Mouse (Mus musculus): ENCODE results near the gene Fer. TPM values are rescaled to one million over a fixed set of nuclear protein-coding genes. Genes with fewer than 3 reads are reported as not detected.

Fer gene
- total RNA-seq, 2 experiments from 2014 or later: 16.4 TPM

DNA sequence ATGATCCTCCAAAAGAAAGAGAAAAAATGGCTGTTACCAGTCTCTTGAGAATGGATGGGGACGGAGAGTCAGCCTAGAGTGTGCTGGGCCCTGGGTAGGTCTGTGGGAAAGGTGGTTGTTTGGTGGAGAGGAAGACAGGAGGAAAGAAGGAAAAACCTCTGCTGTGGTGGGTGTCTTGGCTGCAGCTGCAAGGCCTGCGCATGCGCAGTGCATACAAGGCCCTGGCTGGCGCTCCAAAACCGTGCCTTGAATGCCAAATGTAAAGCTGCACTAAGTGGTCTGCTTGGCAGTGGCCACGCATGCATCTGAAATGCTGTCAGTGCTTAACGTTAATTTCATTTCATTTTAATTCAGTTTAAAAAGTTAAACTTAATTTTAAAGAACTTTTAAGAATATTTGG is 214.5 kb downstream of the Fer start:
- DNase-seq (ENCODE audit: low spot score in 2 of 2): no peak

DNA sequence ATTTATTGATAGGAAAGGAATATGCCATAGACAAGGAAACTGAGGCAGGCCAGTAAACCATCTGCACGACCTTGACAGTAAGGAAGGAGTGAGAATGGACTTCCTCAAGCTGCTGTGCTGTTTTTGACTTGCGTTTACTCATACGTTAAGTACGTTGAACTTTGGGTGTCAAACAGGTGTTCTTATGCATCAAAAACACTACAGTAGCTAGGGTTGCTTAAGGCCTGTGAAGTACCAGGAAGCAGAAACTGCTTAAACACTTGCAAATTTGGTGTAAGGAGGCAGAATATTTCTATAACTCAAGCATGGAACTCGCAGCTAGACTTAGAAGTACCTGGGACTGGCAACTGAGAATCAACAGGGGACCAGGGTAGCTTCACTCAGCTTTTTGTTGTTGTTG is 221.9 kb downstream of the Fer start:
- DNase-seq (ENCODE audit: low spot score in 2 of 2): no peak

DNA sequence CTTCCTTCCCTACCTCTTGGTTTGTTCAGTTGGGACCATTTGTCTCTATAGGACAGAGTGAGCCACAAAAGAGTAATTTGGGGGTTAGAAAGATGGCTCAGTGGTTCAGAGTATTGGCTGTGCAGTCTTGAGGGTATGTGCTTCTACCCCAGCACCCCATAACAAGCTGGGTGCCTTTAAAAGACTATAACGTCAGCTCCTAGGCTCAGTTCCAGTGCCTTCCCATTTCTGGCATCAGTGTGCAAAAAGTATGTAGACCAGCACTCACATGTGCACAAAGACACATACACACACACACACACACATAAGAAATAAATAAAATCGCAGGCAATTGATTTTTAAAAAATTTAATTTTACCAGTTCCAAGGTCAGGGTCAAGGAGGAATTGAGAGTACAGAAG is 222.6 kb downstream of the Fer start:
- no peak for DNase-seq (ENCODE audit: low spot score in 2 of 2)

DNA sequence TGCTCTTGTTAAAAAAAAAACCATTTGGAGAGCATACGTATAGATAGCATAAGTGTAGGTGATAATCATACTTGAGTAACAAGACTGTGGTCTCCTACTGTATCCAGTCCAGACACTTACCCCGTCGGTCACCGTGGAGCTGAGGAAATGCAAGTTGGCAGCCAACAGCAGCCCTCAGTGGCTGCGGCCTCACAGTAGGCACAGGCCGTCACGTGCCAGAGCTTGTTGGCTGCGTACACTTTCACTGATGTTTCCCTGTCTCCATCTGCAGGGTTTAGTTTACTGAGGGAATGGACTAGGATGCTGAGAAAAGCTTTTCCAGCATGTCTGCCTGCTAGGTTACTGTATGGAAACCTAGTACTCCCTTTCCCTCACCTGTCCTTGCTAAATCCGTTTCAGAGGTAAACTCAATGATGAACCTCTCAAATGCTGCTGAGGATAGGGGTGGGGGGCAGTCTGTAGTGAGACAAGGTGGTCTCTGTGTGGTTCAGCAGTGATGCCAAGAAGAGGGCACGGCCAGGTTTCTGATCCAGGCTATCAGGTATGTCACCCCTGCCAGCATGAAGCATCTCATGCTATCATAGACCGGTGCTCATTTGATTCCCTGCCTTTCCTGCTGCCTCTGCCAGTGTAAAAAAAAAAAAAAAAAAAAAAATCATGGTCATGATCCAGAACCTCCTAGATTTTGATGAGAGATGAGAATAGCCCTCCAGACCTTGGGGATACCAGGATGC is 224.2 kb downstream of the Fer start:
- DNase-seq (ENCODE audit: low spot score in 2 of 2): no peak

DNA sequence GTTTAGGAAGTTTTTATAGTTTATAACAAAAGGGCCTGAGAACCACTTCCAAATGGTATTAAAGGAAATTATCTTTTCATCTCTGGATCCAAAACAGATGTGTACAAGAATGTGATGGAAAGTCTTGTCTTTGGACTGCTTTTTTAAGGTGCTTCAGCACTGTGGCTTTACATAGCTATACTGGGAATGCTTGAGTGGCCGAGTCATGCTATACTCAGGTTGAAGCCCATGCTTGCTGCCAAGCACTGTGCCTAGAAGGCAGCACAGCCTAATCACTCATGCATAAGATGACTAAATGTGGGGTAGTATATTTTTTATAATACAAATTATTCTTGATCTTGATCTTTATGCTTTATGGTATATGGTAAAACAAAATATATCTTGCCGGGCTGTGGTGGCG is 225.0 kb downstream of the Fer start:
- DNase-seq (ENCODE audit: low spot score in 2 of 2): no peak

DNA sequence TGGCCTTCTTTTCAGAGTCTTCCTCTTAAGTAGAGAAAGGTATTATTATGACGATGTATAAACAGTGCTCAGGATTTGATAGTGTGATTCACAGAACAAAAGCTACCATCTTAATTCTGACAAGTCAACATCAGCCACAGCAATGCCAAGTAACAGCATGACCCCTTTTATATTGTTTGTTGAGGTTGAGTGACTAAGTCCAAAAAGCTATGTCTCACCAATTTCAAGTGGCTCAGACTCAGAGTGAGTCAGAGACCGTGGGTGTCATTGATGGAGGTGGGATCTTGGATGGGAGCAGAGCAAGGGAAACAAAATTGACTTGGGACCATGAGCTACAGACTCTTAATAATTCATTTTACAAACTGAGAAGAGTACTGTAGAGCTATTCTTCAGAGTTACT is 230.9 kb downstream of the Fer start:
- no peak for DNase-seq (ENCODE audit: low spot score in 2 of 2)

DNA sequence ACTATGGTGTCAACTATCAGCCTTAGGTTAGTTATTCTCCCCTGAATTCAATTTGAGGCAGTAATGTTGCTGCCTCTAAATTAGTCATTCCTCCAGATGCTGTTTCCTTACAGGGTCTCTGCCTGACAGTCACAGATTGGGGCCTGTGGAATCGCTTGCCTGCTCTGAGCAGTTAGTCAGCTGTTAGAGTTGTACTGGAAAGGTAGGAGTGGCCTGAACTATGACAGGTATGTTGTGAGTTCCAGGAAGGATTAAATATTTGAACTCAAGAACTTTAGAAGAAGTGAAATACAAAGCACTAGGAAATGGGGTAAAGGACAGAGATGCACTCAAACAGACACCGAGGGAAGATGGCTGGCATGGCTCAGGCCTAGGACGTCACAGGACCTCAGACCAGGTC is 233.9 kb downstream of the Fer start:
- DNase-seq (ENCODE audit: low spot score in 2 of 2): no peak

DNA sequence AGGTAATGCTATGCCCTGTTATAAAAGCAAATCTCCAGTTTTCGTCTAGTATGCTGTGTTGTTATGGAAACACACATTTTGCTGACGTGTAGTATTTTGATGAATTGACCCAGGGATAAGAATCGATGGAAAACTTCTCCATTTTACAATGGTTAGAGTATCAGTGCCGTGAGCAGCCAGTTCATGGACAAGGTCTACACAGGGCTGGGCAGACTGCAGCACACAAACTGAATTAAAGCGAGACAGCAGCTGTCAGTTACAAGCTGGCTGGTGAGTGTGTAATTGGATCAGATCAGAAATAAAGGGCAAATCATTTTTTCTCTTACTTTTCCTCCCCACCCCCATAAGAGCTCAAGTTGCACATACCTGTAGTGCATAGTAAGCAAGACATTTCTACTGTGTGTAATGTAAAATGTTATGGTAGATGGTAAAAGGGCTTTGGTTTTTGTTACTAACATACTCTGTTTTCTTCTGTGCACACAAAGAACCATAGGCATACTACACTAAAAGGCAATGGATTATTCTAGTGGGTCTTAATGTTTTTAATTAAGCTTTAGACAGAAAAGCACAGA is 235.0 kb downstream of the Fer start:
- no peak for DNase-seq (ENCODE audit: low spot score in 2 of 2)

DNA sequence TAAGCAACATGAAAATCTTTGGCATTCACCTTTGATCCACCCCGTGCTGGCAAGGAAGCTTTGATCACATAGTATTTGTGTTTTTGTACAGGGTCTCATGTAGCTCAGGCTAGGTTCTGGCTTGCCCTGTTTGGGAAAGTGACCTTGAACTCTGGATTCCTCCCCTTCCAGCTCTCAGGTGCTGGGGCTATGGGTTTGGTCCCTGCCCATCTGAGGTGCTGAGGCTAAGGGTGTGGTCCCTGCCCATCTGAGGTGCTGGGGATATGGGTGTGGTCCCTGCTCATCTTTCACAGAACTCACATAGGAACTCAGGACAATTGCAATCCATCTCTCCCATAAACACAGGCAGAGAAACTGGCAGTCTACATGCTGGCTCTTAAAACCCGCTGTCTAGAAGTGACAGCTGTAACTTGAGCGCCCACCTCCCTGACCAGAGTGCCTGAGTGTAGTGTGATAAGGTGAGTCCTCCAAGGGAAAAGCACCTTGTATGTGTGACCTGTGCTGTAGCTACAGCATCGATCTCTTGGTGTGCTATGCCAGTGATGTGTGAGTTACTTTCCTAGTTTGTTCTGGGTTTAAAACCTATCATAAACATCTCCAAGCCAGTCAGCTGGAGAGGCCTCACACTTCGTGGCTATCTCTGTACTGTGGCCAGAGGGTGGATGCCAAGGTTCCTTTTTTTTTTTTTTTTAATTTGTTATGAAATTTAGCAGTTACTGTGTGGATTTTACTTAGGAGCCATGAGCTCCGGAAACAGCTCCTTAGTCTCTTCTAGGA is 236.7 kb downstream of the Fer start:
- DNase-seq (ENCODE audit: low spot score in 2 of 2): no peak

DNA sequence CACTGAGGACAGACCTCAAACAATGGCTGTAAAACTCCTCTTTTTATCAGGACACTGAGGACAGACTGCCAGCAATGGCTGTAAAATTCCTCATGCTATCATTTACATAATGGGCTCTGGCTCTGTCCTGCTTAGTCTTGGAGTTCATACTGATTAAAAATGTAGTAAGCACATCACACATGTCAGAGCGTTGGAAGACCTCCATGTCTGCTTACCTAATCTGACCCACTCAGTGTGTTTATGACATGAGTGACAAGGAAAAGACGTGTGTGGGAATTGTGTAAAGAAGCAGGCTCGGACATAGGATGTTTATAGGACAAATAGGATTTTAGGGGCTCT is 237.3 kb downstream of the Fer start:
- no peak for DNase-seq (ENCODE audit: low spot score in 2 of 2)

DNA sequence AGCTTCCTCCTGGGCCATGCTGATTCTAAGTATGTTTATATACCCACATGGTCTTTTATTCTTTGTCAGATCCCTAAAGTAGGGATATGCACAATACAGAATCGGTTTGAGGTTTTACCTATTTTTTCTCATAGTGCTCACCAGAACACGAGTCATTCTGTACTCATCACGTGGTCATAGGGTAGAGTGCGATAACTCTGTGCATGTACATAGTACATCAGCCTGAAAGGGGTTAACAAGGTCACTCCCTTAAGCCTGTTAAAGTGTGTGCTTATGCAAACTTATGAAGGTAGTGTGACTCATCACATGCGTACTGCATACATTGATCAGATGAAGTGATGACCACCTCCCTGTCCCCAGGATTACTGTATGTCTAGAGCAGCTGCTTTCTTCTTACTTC is 245.9 kb downstream of the Fer start:
- DNase-seq (ENCODE audit: low spot score in 2 of 2): no peak

DNA sequence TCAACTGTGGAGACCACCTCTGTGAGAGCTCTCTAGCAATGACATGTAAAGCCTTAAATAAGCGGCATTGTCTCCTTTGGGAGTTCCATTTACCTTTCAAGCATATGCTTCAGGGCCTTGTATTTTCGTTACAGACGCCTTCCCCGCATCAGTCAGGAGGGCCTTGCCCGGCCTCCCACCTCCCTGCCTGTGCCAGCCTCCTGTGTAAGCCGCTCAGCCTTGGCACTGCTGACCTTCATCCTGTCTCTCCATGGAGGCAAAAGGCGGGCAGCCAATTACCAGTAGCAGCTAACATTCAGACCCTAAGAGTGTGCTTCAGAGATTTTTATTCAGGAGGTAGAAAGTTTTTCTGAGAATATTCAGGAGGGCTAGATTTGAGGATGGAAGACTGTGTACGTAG is 247.0 kb downstream of the Fer start:
- no peak for DNase-seq (ENCODE audit: low spot score in 2 of 2)

DNA sequence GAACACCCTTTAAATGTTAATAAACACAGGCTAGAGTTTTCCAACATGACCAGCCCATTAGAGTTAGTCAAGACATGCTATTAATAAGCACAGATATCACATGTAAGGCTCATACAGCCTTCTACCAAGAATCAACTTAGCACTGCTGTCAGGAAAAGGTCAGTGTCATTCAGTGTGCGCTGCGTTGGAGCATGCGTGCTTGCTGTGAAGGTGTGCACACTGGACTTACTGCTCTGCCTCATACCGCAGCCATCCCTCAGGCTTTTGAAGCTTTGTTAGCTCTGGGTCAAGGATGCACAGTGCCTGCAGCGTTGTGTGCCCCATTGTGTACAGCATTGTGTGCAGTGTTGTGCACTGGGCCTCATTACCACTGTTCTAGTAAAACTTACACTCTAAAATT is 250.8 kb downstream of the Fer start:
- DNase-seq (ENCODE audit: low spot score in 2 of 2): no peak

DNA sequence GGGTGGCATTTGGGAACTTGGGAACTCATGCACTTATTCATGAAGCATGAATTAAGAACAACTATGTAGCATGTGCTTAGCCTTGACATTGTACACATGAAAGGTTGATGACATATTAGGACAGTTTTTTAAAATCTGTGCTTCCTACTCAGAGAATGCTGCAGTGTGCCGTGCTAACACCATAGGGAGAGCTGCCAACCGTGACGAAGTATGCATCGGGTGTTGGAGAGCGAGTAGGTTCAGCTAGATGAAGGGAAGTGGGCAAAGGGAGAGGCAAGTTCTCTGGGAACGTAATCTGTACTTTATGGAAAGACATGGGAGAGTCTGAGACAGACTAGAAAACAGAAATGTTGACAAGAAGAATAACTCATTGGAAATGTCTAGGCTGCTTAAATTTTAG is 253.9 kb downstream of the Fer start:
- no peak for DNase-seq (ENCODE audit: low spot score in 2 of 2)

DNA sequence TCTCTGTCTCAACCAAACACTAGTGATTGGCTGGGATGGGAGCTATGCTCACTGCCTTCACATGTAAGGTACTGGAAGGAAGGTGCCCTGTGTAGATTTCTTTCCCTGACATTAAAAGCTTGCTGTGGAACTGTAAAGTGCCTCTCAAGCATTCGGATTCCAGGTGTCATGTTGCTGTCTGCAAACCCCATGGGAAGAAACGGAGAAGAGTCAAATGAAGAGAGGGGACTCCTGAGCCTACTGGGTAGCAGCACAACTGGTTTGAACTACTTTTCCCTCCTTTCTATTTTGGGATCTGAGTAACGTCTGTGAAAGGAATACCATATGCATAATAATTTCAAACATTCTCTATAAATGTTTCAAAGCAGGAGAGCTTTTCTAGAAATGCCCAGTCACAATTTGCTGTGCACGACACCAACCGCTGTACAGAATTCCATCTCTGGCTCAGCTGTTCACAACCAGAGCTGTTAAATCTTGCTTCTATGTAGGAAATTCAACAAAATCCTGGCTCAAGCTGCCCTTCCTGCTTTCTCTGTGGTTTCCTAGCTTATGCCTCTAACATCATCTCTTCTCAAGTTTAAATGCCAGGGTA is 256.9 kb downstream of the Fer start:
- no peak for DNase-seq (ENCODE audit: low spot score in 2 of 2)

DNA sequence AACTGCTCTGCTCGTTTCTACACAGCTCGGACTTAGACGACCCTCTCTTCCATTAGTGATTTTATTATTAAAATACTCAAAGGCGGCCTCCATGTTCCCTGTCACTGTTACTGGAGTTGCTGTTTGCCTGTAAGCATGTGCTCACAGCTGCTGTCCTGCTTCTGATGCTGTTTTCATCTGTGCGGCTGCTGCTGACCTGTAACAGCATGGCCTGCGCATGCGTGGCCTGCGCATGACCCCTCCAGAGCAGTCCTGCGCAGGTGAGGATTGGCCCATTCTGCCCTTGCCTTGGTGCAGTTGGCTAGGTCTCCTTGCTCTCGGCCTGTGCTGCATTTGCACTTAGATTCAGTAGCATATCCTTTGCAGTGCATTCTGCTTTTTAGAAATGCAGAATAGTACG is 259.7 kb downstream of the Fer start:
- DNase-seq (ENCODE audit: low spot score in 2 of 2): no peak

DNA sequence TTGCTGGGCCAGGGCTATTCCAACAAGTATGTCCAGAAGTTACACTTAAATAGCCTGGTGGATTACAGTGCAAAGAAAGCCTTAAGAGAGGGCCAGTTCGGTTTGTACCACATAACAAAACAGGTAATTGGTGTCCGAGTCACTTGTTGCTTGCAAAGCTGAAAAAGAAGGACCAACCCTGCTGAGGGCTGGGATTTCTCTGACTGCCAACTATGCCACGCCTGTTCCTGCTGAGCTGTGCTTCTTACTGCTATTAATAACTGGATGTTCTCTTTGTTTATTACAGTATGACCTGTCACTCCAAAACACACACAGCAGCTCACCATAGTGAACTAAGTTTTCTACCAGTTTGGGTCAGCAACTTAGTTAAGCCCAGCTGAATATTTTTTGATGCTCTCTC is 260.9 kb downstream of the Fer start:
- no peak for DNase-seq (ENCODE audit: low spot score in 2 of 2)

DNA sequence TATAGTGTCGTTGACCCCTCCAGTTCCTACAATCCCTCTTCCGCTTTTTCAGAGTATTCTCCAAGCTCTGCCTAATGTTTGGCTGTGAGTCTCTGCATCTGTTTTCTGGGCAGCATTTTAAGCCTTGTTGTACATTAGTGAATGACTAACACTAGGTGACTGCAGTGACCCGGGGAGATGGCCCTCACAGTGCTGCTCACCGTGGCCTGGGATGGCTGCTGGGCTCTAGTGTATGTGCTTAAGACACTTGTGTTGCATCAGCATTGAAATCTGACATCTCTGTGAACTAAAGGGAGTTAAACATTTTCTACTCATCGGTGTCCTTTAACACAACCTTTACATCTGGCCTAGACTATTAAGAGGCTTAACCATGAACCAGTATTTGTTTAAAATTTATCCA is 264.0 kb downstream of the Fer start:
- DNase-seq (ENCODE audit: low spot score in 2 of 2): no peak

DNA sequence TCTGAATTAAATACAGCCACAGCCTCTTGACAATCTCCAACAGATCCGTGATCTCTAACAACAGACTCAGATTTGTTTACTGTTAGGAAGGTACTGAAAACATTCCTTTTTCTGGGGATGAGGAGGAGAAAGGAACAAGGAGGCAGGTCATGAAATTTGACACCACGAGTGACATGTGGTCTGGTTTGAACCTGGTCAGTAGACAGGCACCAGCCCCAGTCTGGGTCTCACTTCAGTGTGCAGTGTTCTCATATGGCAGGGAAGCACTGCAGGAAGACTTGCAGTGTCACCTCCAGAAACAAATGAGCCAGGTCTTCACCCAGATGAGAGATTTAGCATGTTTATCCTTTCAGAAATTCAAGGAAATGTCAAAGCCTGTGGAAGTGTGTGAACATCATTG is 266.9 kb downstream of the Fer start:
- no peak for DNase-seq (ENCODE audit: low spot score in 2 of 2)

DNA sequence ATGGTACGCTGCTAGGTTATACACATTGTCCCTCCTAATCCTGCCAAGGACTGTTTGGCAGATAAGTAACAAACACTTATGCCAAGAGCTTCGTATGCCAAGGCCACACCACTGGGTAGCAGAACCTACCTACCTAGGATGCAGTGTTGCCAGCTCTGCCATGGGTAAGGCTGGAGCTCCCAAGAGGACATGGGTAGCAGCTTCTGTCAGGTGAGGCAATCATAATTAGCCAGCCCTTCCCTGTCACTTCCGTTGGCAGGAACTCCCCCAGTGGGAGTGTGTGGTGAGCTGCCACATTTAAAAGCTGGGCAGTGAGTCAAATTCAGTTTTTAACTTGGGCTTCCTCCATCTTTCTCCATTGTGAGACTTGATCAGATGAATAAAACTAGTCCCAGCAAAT is 267.5 kb downstream of the Fer start:
- DNase-seq (ENCODE audit: low spot score in 2 of 2): no peak

DNA sequence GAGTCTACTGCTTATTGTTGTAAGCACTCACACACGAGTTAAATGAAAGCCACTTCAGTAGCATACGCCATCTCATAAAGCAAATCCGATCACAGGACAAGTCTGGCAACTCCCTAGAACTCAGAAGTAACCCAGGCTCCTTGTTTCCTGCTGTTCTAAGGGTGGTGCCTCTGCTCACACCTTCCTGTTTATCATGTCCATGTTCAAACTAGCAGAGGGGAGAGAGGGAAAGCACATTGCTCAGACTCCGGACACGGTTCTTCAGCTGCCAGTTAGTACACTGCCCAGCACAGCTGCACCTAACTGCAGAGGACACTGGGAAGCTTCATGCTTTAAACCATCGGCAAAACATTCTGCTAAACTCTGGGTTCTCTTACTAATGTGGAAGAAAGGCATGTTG is 269.3 kb downstream of the Fer start:
- DNase-seq (ENCODE audit: low spot score in 2 of 2): no peak

DNA sequence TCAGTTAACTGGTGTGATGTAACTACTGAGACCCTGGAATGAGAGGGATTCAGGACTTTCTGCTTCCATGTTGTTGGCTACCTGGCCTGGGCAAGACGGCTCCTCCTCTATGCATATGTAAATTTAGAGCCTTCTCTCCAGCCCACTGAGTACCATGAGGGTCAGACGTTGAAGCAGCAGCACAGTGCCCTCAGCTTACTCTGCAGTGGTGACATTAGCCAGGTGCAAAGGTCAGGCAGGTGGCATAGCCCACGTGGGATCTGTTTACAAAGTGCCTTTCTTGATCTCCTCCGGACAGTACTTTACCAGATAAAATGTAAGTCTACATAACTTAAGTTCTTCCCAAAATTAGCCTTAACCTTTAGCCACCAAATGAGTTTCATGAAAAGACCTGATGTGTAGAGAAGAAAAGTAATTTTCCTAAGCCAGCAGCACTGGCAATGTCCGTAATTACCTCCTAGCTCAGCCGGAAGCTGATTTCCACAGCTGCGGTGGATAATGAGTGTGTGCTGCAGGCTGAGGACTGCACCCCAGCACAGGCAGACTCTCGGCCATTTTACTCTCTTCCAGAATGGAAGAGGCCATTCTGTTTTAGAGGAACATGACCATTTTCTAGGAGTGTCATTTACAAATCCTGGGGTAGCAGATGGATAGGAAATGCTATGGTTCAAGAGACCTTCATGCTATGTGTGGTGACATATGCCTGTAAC is 273.2 kb downstream of the Fer start:
- no peak for DNase-seq (ENCODE audit: low spot score in 2 of 2)

Data from adrenal gland, adult 18-20 months (tissue).